Mouse (Mus musculus) neutrophil, adult 83 days (primary cell): ENCODE data around the gene H2al1c. TPM values are rescaled to one million over a fixed set of nuclear protein-coding genes. Genes with fewer than 3 reads are reported as not detected.

Experiments
- total RNA-seq, 2 experiments: library from RNA; stranded (reverse); gene quantifications; one replicate each; pipeline ENCODE4 v1.2.4; 2023

H2al1c gene
- not detected for total RNA-seq

DNA sequence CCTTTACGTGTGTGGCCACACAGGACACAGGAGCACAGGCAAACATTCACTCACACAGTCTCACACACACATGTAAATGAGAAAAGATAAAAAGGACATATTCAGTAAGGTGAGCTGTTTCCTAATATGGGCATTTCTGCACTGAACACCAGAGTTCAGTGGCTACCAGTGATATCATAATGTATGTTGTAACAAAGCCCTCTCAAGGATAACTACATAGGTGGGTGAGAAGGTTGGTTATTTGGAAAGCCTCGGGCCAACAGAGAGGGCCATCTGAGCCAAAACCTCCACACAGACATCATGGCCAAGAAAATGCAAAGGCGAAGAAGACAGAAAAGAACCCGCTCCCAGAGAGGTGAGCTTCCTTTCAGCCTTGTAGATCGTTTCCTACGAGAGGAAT is at the start of gene H2al1c:
Gene H2al1c (plus strand): TSS at position 301 of the 400 bp plus-strand sequence.

DNA sequence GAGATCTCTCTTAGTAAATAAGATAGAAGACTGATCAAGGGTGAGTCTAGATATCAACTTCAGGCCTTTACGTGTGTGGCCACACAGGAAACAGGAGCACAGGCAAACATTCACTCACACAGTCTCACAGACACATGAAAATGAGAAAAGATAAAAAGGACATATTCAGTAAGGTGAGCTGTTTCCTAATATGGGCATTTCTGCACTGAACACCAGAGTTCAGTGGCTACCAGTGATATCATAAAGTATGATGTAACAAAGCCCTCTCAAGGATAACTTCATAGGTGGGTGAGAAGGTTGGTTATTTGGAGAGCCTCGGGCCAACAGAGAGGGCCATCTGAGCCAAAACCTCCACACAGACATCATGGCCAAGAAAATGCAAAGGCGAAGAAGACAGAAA is 6.5 kb upstream of the H2al1c start, which contains the start of gene H2al1a:
Gene H2al1a (plus strand): TSS at position 301 of the 400 bp plus-strand sequence.

DNA sequence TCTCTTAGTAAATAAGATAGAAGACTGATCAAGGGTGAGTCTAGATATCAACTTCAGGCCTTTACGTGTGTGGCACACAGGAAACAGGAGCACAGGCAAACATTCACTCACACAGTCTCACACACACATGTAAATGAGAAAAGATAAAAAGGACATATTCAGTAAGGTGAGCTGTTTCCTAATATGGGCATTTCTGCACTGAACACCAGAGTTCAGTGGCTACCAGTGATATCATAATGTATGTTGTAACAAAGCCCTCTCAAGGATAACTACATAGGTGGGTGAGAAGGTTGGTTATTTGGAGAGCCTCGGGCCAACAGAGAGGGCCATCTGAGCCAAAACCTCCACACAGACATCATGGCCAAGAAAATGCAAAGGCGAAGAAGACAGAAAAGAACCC is 3.3 kb upstream of the H2al1c start, which contains the start of gene H2al1b:
Gene H2al1b (plus strand): TSS at position 301 of the 400 bp plus-strand sequence.

DNA sequence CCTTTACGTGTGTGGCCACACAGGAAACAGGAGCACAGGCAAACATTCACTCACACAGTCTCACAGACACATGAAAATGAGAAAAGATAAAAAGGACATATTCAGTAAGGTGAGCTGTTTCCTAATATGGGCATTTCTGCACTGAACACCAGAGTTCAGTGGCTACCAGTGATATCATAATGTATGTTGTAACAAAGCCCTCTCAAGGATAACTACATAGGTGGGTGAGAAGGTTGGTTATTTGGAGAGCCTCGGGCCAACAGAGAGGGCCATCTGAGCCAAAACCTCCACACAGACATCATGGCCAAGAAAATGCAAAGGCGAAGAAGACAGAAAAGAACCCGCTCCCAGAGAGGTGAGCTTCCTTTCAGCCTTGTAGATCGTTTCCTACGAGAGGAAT is 3.1 kb downstream of the H2al1c start, which contains the start of gene H2al1d:
Gene H2al1d (plus strand): TSS at position 301 of the 400 bp plus-strand sequence.

DNA sequence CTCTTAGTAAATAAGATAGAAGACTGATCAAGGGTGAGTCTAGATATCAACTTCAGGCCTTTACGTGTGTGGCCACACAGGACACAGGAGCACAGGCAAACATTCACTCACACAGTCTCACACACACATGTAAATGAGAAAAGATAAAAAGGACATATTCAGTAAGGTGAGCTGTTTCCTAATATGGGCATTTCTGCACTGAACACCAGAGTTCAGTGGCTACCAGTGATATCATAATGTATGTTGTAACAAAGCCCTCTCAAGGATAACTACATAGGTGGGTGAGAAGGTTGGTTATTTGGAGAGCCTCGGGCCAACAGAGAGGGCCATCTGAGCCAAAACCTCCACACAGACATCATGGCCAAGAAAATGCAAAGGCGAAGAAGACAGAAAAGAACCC is 6.2 kb downstream of the H2al1c start, which contains the start of gene H2al1e:
Gene H2al1e (plus strand): TSS at position 301 of the 400 bp plus-strand sequence.

DNA sequence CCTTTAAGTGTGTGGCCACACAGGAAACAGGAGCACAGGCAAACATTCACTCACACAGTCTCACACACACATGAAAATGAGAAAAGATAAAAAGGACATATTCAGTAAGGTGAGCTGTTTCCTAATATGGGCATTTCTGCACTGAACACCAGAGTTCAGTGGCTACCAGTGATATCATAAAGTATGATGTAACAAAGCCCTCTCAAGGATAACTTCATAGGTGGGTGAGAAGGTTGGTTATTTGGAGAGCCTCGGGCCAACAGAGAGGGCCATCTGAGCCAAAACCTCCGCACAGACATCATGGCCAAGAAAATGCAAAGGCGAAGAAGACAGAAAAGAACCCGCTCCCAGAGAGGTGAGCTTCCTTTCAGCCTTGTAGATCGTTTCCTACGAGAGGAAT is 9.4 kb downstream of the H2al1c start, which contains the start of gene H2al1f:
Gene H2al1f (plus strand): TSS at position 301 of the 400 bp plus-strand sequence.

DNA sequence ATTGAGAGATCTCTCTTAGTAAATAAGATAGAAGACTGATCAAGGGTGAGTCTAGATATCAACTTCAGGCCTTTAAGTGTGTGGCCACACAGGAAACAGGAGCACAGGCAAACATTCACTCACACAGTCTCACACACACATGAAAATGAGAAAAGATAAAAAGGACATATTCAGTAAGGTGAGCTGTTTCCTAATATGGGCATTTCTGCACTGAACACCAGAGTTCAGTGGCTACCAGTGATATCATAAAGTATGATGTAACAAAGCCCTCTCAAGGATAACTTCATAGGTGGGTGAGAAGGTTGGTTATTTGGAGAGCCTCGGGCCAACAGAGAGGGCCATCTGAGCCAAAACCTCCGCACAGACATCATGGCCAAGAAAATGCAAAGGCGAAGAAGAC is 12.5 kb downstream of the H2al1c start, which contains the start of gene H2al1g:
Gene H2al1g (plus strand): TSS at position 301 of the 400 bp plus-strand sequence.

DNA sequence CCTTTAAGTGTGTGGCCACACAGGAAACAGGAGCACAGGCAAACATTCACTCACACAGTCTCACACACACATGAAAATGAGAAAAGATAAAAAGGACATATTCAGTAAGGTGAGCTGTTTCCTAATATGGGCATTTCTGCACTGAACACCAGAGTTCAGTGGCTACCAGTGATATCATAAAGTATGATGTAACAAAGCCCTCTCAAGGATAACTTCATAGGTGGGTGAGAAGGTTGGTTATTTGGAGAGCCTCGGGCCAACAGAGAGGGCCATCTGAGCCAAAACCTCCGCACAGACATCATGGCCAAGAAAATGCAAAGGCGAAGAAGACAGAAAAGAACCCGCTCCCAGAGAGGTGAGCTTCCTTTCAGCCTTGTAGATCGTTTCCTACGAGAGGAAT is 15.7 kb downstream of the H2al1c start, which contains the start of gene H2al1h:
Gene H2al1h (plus strand): TSS at position 301 of the 400 bp plus-strand sequence.

DNA sequence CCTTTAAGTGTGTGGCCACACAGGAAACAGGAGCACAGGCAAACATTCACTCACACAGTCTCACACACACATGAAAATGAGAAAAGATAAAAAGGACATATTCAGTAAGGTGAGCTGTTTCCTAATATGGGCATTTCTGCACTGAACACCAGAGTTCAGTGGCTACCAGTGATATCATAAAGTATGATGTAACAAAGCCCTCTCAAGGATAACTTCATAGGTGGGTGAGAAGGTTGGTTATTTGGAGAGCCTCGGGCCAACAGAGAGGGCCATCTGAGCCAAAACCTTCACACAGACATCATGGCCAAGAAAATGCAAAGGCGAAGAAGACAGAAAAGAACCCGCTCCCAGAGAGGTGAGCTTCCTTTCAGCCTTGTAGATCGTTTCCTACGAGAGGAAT is 18.9 kb downstream of the H2al1c start, which contains the start of gene H2al1i:
Gene H2al1i (plus strand): TSS at position 301 of the 400 bp plus-strand sequence.

DNA sequence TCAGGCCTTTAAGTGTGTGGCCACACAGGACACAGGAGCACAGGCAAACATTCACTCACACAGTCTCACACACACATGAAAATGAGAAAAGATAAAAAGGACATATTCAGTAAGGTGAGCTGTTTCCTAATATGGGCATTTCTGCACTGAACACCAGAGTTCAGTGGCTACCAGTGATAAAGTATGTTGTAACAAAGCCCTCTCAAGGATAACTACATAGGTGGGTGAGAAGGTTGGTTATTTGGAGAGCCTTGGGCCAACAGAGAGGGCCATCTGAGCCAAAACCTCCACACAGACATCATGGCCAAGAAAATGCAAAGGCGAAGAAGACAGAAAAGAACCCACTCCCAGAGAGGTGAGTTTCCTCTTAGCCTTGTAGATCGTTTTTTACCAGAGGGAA is 22.1 kb downstream of the H2al1c start, which contains the start of gene H2al1j:
Gene H2al1j (plus strand): TSS at position 301 of the 400 bp plus-strand sequence.

Other genes starting within 250 kb of the H2al1c start
- gene H2al1a, start 6.4 kb upstream of the H2al1c start, total RNA-seq: not detected
- not detected for gene H2al1b, start 3.2 kb upstream of the H2al1c start, total RNA-seq
- gene H2al1d, start 3.2 kb downstream of the H2al1c start, total RNA-seq: not detected
- gene H2al1e, start 6.3 kb downstream of the H2al1c start, total RNA-seq: not detected
- gene H2al1f, start 9.5 kb downstream of the H2al1c start, total RNA-seq: not detected
- gene H2al1g, start 12.6 kb downstream of the H2al1c start, total RNA-seq: not detected
- gene H2al1h, start 15.8 kb downstream of the H2al1c start, total RNA-seq: not detected
- not detected for gene H2al1i, start 19.0 kb downstream of the H2al1c start, total RNA-seq
- not detected for gene H2al1j, start 22.2 kb downstream of the H2al1c start, total RNA-seq